Mouse (Mus musculus): ENCODE measurements around the gene Mcu.

- TF ChIP-seq CTCF (IDR thresholded peaks at IDR 0.05; ENCODE audit: low read depth) (no peak), EP300 (optimal IDR thresholded peaks at IDR 0.05) (no peak)
Measured at GRCm38 (mm10) chr10:59556541-59556940, 60.0 kb downstream of the Mcu start.

Data from stomach, postnatal 0 days (tissue).